Mouse (Mus musculus) ES-Bruce4 (cell line): ENCODE data around the gene Ccdc36. TPM values are rescaled to one million over a fixed set of nuclear protein-coding genes. Genes with fewer than 3 reads are reported as not detected.

Source experiments
- H3K27ac ChIP-seq: 2 replicates; pipeline ENCODE4 v1.5.1; 2012; ENCODE audit warnings: low read length, inconsistent platforms; ENCODE audit not compliant: insufficient read depth
- H3K27me3 ChIP-seq: 2 replicates; pipeline ENCODE4 v1.6.1; 2012; ENCODE audit warnings: mild to moderate bottlenecking, low read length, inconsistent platforms; ENCODE audit not compliant: control insufficient read depth, poor library complexity, insufficient read depth, severe bottlenecking
- H3K36me3 ChIP-seq: 2 replicates; pipeline ENCODE4 v1.6.1; 2012; ENCODE audit warnings: inconsistent platforms, mild to moderate bottlenecking, low read length, moderate library complexity; ENCODE audit not compliant: control insufficient read depth, poor library complexity, insufficient read depth, severe bottlenecking
- H3K4me1 ChIP-seq: one replicate; pipeline ENCODE4 v1.8.1; 2011; ENCODE audit warnings: low read length; ENCODE audit not compliant: control insufficient read depth, insufficient read depth
- H3K4me3 ChIP-seq: 2 replicates; pipeline ENCODE4 v1.5.1; 2011; ENCODE audit warnings: low read depth, mild to moderate bottlenecking, low read length
- H3K9ac ChIP-seq: 2 replicates; pipeline ENCODE4 v1.6.1; 2012; ENCODE audit warnings: low read depth, mild to moderate bottlenecking, inconsistent platforms; ENCODE audit not compliant: poor library complexity, severe bottlenecking
- H3K9me3 ChIP-seq: replicated peaks from 2 replicates; pipeline ENCODE4 v1.6.1; 2012; ENCODE audit warnings: mild to moderate bottlenecking, low read length, inconsistent platforms; ENCODE audit not compliant: control insufficient read depth, poor library complexity, insufficient read depth, severe bottlenecking
- CTCF ChIP-seq: IDR thresholded peaks from one replicate; pipeline ENCODE4 v1.8.1; 2011; ENCODE audit warnings: low read depth, low read length
- EP300 ChIP-seq: IDR thresholded peaks from 2 replicates; pipeline ENCODE4 v1.6.1; 2011; ENCODE audit warnings: low read depth, low read length; ENCODE audit not compliant: insufficient read depth
- POLR2A ChIP-seq: IDR thresholded peaks from one replicate; pipeline ENCODE4 v1.8.1; 2011; ENCODE audit warnings: low read length; ENCODE audit not compliant: insufficient read depth
- polyA plus RNA-seq: library from polyadenylated mRNA; stranded (reverse); fragments of >200 nt; gene quantifications from 2 replicates; pipeline ENCODE4 v1.2.4, GENCODE M21; 2011; ENCODE audit warnings: low read depth; ENCODE audit not compliant: missing spikeins, insufficient read depth, insufficient read length

Ccdc36 gene
- polyA plus RNA-seq, 1 experiment: 0.96 TPM

GRCm38 (mm10) chr9:108451170-108451493 lies 22.8 kb upstream of the Ccdc36 start:
- Histone ChIP-seq H3K4me3 (no peak overlapping the region), H3K27me3 (no peaks in the 10 kb centered on the region), H3K27ac (no peak overlapping the region), H3K9me3 (no peaks in the 10 kb centered on the region), H3K9ac (no peak overlapping the region), H3K36me3 (no peaks in the 10 kb centered on the region), H3K4me1 (peaks cover 7% of the 10 kb centered on the region)
- TF ChIP-seq POLR2A (no peak), CTCF (no peak), EP300 (no peak)

- peaks cover 2% of the 10 kb centered on the region for H3K4me1 ChIP-seq
- H3K9ac ChIP-seq: no peak overlapping the region
- no peaks in the 10 kb centered on the region for H3K9me3 ChIP-seq
- no peaks in the 10 kb centered on the region for H3K36me3 ChIP-seq
- H3K27me3 ChIP-seq: no peaks in the 10 kb centered on the region
- H3K4me3 ChIP-seq: no peak overlapping the region
- H3K27ac ChIP-seq: no peak overlapping the region
- TF ChIP-seq EP300 (no peak), CTCF (no peak), POLR2A (no peak)
Measured at GRCm38 (mm10) chr9:108450292-108451169, 22.2 kb upstream of the Ccdc36 start.

- Histone ChIP-seq H3K4me1 (no peaks in the 10 kb centered on the region), H3K9me3 (no peaks in the 10 kb centered on the region), H3K27me3 (no peaks in the 10 kb centered on the region), H3K36me3 (no peaks in the 10 kb centered on the region), H3K4me3 (no peak overlapping the region), H3K27ac (no peak overlapping the region), H3K9ac (no peak overlapping the region)
- TF ChIP-seq POLR2A (no peak), CTCF (no peak), EP300 (no peak)
Measured at GRCm38 (mm10) chr9:108449860-108450259, 21.6 kb upstream of the Ccdc36 start.

GRCm38 (mm10) chr9:108445125-108445524 lies 16.8 kb upstream of the Ccdc36 start:
- TF ChIP-seq EP300 (no peak), CTCF (no peak), POLR2A (no peak)
- Histone ChIP-seq H3K9ac (no peak overlapping the region), H3K27me3 (no peaks in the 10 kb centered on the region), H3K36me3 (no peaks in the 10 kb centered on the region), H3K4me1 (no peaks in the 10 kb centered on the region), H3K27ac (no peak overlapping the region), H3K9me3 (no peaks in the 10 kb centered on the region), H3K4me3 (no peak overlapping the region)

- Histone ChIP-seq H3K4me1 (no peaks in the 10 kb centered on the region), H3K36me3 (no peaks in the 10 kb centered on the region), H3K9ac (no peak overlapping the region), H3K27me3 (no peaks in the 10 kb centered on the region), H3K9me3 (no peaks in the 10 kb centered on the region), H3K27ac (no peak overlapping the region), H3K4me3 (no peak overlapping the region)
- no peak for TF ChIP-seq EP300
- no peak for TF ChIP-seq CTCF
- TF ChIP-seq POLR2A: no peak
Measured at GRCm38 (mm10) chr9:108441236-108441919, 13.1 kb upstream of the Ccdc36 start.

GRCm38 (mm10) chr9:108440485-108440884 lies 12.2 kb upstream of the Ccdc36 start:
- TF ChIP-seq POLR2A (no peak), CTCF (no peak), EP300 (no peak)
- Histone ChIP-seq H3K9ac (no peak overlapping the region), H3K4me1 (no peaks in the 10 kb centered on the region), H3K4me3 (no peak overlapping the region), H3K36me3 (no peaks in the 10 kb centered on the region), H3K9me3 (no peaks in the 10 kb centered on the region), H3K27me3 (no peaks in the 10 kb centered on the region), H3K27ac (no peak overlapping the region)
